Mouse (Mus musculus) MEL (cell line): ENCODE results near the gene Emp2. TPM values are rescaled to one million over a fixed set of nuclear protein-coding genes. Genes with fewer than 3 reads are reported as not detected.

Experiments used
- DNase-seq: peaks from one replicate; pipeline ENCODE4 v3.0.0; 2011; ENCODE audit warnings: low read depth, low spot score
- H3K27ac ChIP-seq: 2 replicates; pipeline ENCODE4 v1.5.1; 2012; ENCODE audit warnings: low read depth, mild to moderate bottlenecking, control low read depth, low read length, moderate library complexity; ENCODE audit not compliant: control insufficient read depth
- H3K27me3 ChIP-seq, 2 experiments: fragments of 150-350 bp in 1 of 2; sonication (generic) in 1 of 2; 2 replicates each; pipeline ENCODE4 v1.6.1; 2012; ENCODE audit warnings: low read length in 2 of 2, mild to moderate bottlenecking in 2 of 2, improper control_type of control experiment in 1 of 2, moderate library complexity in 1 of 2; ENCODE audit not compliant: insufficient read depth in 2 of 2, control insufficient read depth in 1 of 2
- H3K36me3 ChIP-seq, 2 experiments: 2 replicates each; pipeline ENCODE4 v1.6.1; 2012 to 2014; ENCODE audit warnings: low read length in 2 of 2, improper control_type of control experiment in 1 of 2, inconsistent platforms in 1 of 2, mild to moderate bottlenecking in 1 of 2; ENCODE audit not compliant: insufficient read depth in 2 of 2, control insufficient read depth in 1 of 2
- H3K4me1 ChIP-seq, 2 experiments: fragments of 150-350 bp in 1 of 2; sonication (generic) in 1 of 2; 2 replicates each; pipeline ENCODE4 v1.6.1; 2012; ENCODE audit warnings: low read length in 2 of 2, improper control_type of control experiment in 1 of 2, mild to moderate bottlenecking in 1 of 2; ENCODE audit not compliant: insufficient read depth in 2 of 2, control insufficient read depth in 1 of 2
- H3K4me3 ChIP-seq, 2 experiments: fragments of 150-350 bp in 1 of 2; sonication (generic) in 1 of 2; 2 replicates each; pipeline ENCODE4 v1.5.1; 2012; ENCODE audit warnings: low read depth in 2 of 2, low read length in 2 of 2, mild to moderate bottlenecking in 2 of 2, moderate library complexity in 2 of 2, control low read depth in 1 of 2, improper control_type of control experiment in 1 of 2; ENCODE audit not compliant: control insufficient read depth in 1 of 2, insufficient read depth in 1 of 2
- H3K79me2 ChIP-seq: 2 replicates; pipeline ENCODE4 v1.6.1; 2012; ENCODE audit warnings: mild to moderate bottlenecking, low read length, moderate library complexity; ENCODE audit not compliant: control insufficient read depth, poor library complexity, insufficient read depth
- H3K9ac ChIP-seq: 2 replicates; pipeline ENCODE4 v1.6.1; 2012; ENCODE audit warnings: low read depth, mild to moderate bottlenecking, control low read depth, low read length, moderate library complexity; ENCODE audit not compliant: control insufficient read depth, poor library complexity, severe bottlenecking
- H3K9me3 ChIP-seq: fragments of 150-350 bp; sonication (generic); replicated peaks from 2 replicates; pipeline ENCODE4 v1.6.1; 2012; ENCODE audit warnings: mild to moderate bottlenecking, low read length, improper control_type of control experiment, moderate library complexity; ENCODE audit not compliant: insufficient read depth
- CHD2 ChIP-seq: IDR thresholded peaks from 2 replicates; pipeline ENCODE4 v1.6.1; 2011; ENCODE audit warnings: low read length, improper control_type of control experiment
- ELF1 ChIP-seq: IDR thresholded peaks from 2 replicates; pipeline ENCODE4 v1.6.1; 2014; ENCODE audit warnings: low read depth, mild to moderate bottlenecking, inconsistent platforms, low read length, improper control_type of control experiment, moderate library complexity
- EP300 ChIP-seq, 2 experiments: IDR thresholded peaks; 2 replicates each; pipeline ENCODE4 v1.6.1; 2011; ENCODE audit warnings: improper control_type of control experiment in 2 of 2, low read length in 2 of 2, low read depth in 1 of 2, mild to moderate bottlenecking in 1 of 2
- ETS1 ChIP-seq: IDR thresholded peaks from 2 replicates; pipeline ENCODE4 v1.6.1; 2012; ENCODE audit warnings: low read depth, mild to moderate bottlenecking, inconsistent platforms, low read length, improper control_type of control experiment, moderate library complexity
- GATA1 ChIP-seq: IDR thresholded peaks from 2 replicates; pipeline ENCODE4 v1.6.1; 2011; ENCODE audit warnings: low read depth, low read length, improper control_type of control experiment
- MAFK ChIP-seq: IDR thresholded peaks from 2 replicates; pipeline ENCODE4 v1.6.1; 2011; ENCODE audit warnings: low read depth, mild to moderate bottlenecking, low read length, improper control_type of control experiment, borderline replicate concordance
- MAX ChIP-seq: IDR thresholded peaks from 2 replicates; pipeline ENCODE4 v1.6.1; 2011; ENCODE audit warnings: low read length, improper control_type of control experiment
- MAZ ChIP-seq: IDR thresholded peaks from 2 replicates; pipeline ENCODE4 v1.6.1; 2012; ENCODE audit warnings: low read depth, mild to moderate bottlenecking, inconsistent platforms, low read length, improper control_type of control experiment
- MYB ChIP-seq: IDR thresholded peaks from 2 replicates; pipeline ENCODE4 v1.6.1; 2011; ENCODE audit warnings: mild to moderate bottlenecking, low read depth, low read length, improper control_type of control experiment
- MYC ChIP-seq: IDR thresholded peaks from 2 replicates; pipeline ENCODE4 v1.6.1; 2011; ENCODE audit warnings: low read depth, mild to moderate bottlenecking, low read length, improper control_type of control experiment, moderate library complexity
- NELFE ChIP-seq: IDR thresholded peaks from 2 replicates; pipeline ENCODE4 v1.6.1; 2011; ENCODE audit warnings: low read depth, low read length, improper control_type of control experiment
- POLR2AphosphoS5 ChIP-seq: IDR thresholded peaks from 2 replicates; pipeline ENCODE4 v1.6.1; 2012; ENCODE audit warnings: low read depth, borderline replicate concordance, mild to moderate bottlenecking, inconsistent platforms, low read length, moderate library complexity, mixed read lengths
- SIN3A ChIP-seq: IDR thresholded peaks from 2 replicates; pipeline ENCODE4 v1.6.1; 2012; ENCODE audit warnings: low read length, improper control_type of control experiment, inconsistent platforms
- SMC3 ChIP-seq: IDR thresholded peaks from 2 replicates; pipeline ENCODE4 v1.6.1; 2011; ENCODE audit warnings: low read depth, low read length, improper control_type of control experiment
- TBP ChIP-seq: IDR thresholded peaks from 2 replicates; pipeline ENCODE4 v1.8.0; 2011; ENCODE audit warnings: low read depth, low read length, improper control_type of control experiment
- TCF12 ChIP-seq: IDR thresholded peaks from 2 replicates; pipeline ENCODE4 v1.6.1; 2014; ENCODE audit warnings: low read depth, mild to moderate bottlenecking, inconsistent platforms, low read length, improper control_type of control experiment, moderate library complexity
- USF2 ChIP-seq, 2 experiments: IDR thresholded peaks; 2 replicates each; pipeline ENCODE4 v1.6.1; 2011 to 2012; ENCODE audit warnings: improper control_type of control experiment in 2 of 2, low read length in 2 of 2, borderline replicate concordance in 1 of 2, inconsistent platforms in 1 of 2, low read depth in 1 of 2, mild to moderate bottlenecking in 1 of 2; ENCODE audit not compliant: insufficient read depth in 1 of 2
- ZKSCAN1 ChIP-seq: IDR thresholded peaks from 2 replicates; pipeline ENCODE4 v1.6.1; 2012; ENCODE audit warnings: low read depth, mild to moderate bottlenecking, inconsistent platforms, low read length, improper control_type of control experiment, moderate library complexity
- polyA plus RNA-seq, 2 experiments: library from polyadenylated mRNA; stranded (reverse) in 1 of 2; unstranded in 1 of 2; fragments of >175 nt in 1 of 2; fragments of >200 nt in 1 of 2; gene quantifications; 2 replicates each; pipeline versions ENCODE4 v1.2.1 to v1.2.4; 2012; ENCODE audit warnings: low replicate concordance in 2 of 2, low read depth in 1 of 2; ENCODE audit not compliant: insufficient read length in 2 of 2, insufficient read depth in 1 of 2, missing spikeins in 1 of 2
- total RNA-seq: library from RNA; depleted of rRNA; stranded (reverse); fragments of 300-350 nt; gene quantifications from 2 replicates; pipeline ENCODE4 v1.2.3, GENCODE M21; 2012

The Emp2 gene
- total and polyA plus RNA-seq, 3 experiments = not detected

- H3K4me3 ChIP-seq = no peak overlapping the region
- no peaks in the 10 kb centered on the region for H3K9me3 ChIP-seq
- H3K27ac ChIP-seq = no peak overlapping the region
- H3K36me3 ChIP-seq = no peaks in the 10 kb centered on the region
- H3K27me3 ChIP-seq = no peaks in the 10 kb centered on the region
- H3K9ac ChIP-seq = no peak overlapping the region
- TF ChIP-seq MAX (no peak), MYB (no peak), EP300 (IDR thresholded peaks at IDR 0.05; ENCODE audit: low read depth in 1 of 2, low read length in 2 of 2) (no peak)
- H3K4me1 ChIP-seq = no peaks in the 10 kb centered on the region
- no peaks in the 10 kb centered on the region for H3K79me2 ChIP-seq
- no peak for DNase-seq
These were observed 45.5 kb upstream of the Emp2 start for GRCm38 (mm10) chr16:10359241-10359640.

GRCm38 (mm10) chr16:10358010-10358934 is 44.5 kb upstream of the Emp2 start:
- H3K36me3 ChIP-seq = no peaks in the 10 kb centered on the region
- no peak for DNase-seq
- H3K27me3 ChIP-seq = no peaks in the 10 kb centered on the region
- no peak overlapping the region for H3K27ac ChIP-seq
- no peaks in the 10 kb centered on the region for H3K79me2 ChIP-seq
- no peak overlapping the region for H3K9ac ChIP-seq
- no peak overlapping the region for H3K4me3 ChIP-seq
- H3K9me3 ChIP-seq = no peaks in the 10 kb centered on the region
- no peaks in the 10 kb centered on the region for H3K4me1 ChIP-seq
- TF ChIP-seq USF2 (IDR thresholded peaks at IDR 0.05; ENCODE audit: borderline replicate concordance in 1 of 2, insufficient read depth in 1 of 2, low read depth in 1 of 2, low read length in 2 of 2) (no peak), SMC3 (no peak), CHD2 (no peak), NELFE (no peak), EP300 (IDR thresholded peaks at IDR 0.05; ENCODE audit: low read depth in 1 of 2, low read length in 2 of 2) (no peak), ZKSCAN1 (no peak), TCF12 (no peak), ELF1 (no peak), TBP (no peak), MAFK (no peak), ETS1 (no peak), MYC (no peak), MAZ (no peak), GATA1 (no peak), SIN3A (no peak), POLR2AphosphoS5 (no peak)
